Mouse (Mus musculus) midbrain, embryonic 15.5 days (tissue): Measurements from ENCODE around the gene Apold1. TPM values are rescaled to one million over a fixed set of nuclear protein-coding genes. Genes with fewer than 3 reads are reported as not detected.
A peak's percentile ranks its signal among the peaks of the same experiment; 100 is the strongest.

Source experiments
- ATAC-seq: fragments of 200-750 bp; cut with Nextera tagmentation; replicated peaks from 2 replicates; pipeline ENCODE4 v1.8.0; 2017; ENCODE audit warnings: moderate TSS enrichment
- H3K27ac ChIP-seq: fragments of 300-500 bp; sonication (generic); 2 replicates; pipeline ENCODE4 v1.5.1; 2015; ENCODE audit warnings: mild to moderate bottlenecking, inconsistent platforms
- H3K27me3 ChIP-seq: fragments of 300-500 bp; sonication (generic); replicated peaks from 2 replicates; pipeline ENCODE4 v1.6.1; 2015; ENCODE audit warnings: inconsistent platforms
- H3K36me3 ChIP-seq: fragments of 300-500 bp; sonication (generic); replicated peaks from 2 replicates; pipeline ENCODE4 v1.6.1; 2015; ENCODE audit warnings: inconsistent platforms
- H3K4me1 ChIP-seq: fragments of 300-500 bp; sonication (generic); 2 replicates; pipeline ENCODE4 v1.6.1; 2015; ENCODE audit warnings: inconsistent platforms
- H3K4me2 ChIP-seq: fragments of 300-500 bp; sonication (generic); 2 replicates; pipeline ENCODE4 v1.6.1; 2015; ENCODE audit warnings: inconsistent platforms, mild to moderate bottlenecking, moderate library complexity
- H3K4me3 ChIP-seq: fragments of 300-500 bp; sonication (generic); 2 replicates; pipeline ENCODE4 v1.5.1; 2015; ENCODE audit warnings: mild to moderate bottlenecking, inconsistent platforms
- H3K9ac ChIP-seq: fragments of 300-500 bp; sonication (generic); 2 replicates; pipeline ENCODE4 v1.6.1; 2015; ENCODE audit warnings: mild to moderate bottlenecking, inconsistent platforms
- H3K9me3 ChIP-seq: fragments of 300-500 bp; sonication (generic); 2 replicates; pipeline ENCODE4 v1.6.1; 2016; ENCODE audit warnings: inconsistent platforms
- WGBS: fragments of 180-500 bp; shearing (Covaris S2); methylation state at CpG from one replicate; pipeline ENCODE4 v1.1.7; 2015; ENCODE audit warnings: mixed read lengths; 5-methylcytosine and 5-hydroxymethylcytosine counted together
- polyA plus RNA-seq: library from polyadenylated mRNA; unstranded; fragments of >200 nt; fragmentation: Nextera tagmentation; extraction: Ambion mirVana; gene quantifications from 2 replicates; pipeline ENCODE4 v1.2.1, GENCODE M21; 2015

Apold1 gene
- polyA plus RNA-seq, 1 experiment from 2014 or later, result 4.4 TPM

DNA sequence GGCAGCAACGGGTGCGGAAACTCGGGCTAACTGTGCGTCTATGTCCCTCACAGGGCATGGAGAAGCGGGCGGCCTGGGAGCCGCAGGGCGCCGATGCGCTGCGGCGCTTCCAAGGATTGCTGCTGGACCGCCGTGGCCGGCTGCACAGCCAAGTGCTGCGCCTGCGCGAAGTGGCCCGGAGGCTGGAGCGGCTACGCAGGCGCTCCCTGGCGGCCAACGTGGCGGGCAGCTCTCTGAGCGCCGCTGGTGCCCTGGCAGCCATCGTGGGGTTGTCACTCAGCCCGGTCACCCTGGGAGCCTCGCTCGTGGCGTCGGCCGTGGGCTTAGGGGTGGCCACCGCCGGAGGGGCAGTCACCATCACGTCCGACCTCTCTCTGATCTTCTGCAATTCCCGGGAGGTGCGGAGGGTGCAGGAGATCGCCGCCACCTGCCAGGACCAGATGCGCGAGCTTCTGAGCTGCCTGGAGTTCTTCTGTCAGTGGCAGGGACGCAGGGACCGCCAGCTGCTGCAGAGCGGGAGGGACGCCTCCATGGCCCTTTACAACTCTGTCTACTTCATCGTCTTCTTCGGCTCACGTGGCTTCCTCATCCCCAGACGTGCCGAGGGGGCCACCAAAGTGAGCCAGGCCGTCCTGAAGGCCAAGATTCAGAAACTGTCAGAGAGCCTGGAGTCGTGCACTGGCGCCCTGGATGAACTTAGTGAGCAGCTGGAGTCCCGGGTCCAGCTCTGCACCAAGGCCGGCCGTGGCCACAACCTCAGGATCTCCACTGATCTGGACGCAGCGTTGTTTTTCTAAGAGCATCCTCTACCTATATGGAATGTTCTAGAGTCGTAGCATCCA is 2.2 kb downstream of the Apold1 start:
- H3K27me3 ChIP-seq, result no peaks in the 10 kb centered on the region
- no peaks in the 10 kb centered on the region for H3K9me3 ChIP-seq
- H3K4me2 ChIP-seq, result peak overlapping the region; percentile 94
- H3K36me3 ChIP-seq, result no peaks in the 10 kb centered on the region
- peaks cover 21% of the 10 kb centered on the region for H3K4me1 ChIP-seq
- ATAC-seq, result peak; percentile 93
- H3K27ac ChIP-seq, result peak overlapping the region; percentile 72
- H3K4me3 ChIP-seq, result peak overlapping the region; percentile 75
- 2% methylated on average over 62 of the region's 62 CpGs for WGBS
- H3K9ac ChIP-seq, result peak overlapping the region; percentile 82

DNA sequence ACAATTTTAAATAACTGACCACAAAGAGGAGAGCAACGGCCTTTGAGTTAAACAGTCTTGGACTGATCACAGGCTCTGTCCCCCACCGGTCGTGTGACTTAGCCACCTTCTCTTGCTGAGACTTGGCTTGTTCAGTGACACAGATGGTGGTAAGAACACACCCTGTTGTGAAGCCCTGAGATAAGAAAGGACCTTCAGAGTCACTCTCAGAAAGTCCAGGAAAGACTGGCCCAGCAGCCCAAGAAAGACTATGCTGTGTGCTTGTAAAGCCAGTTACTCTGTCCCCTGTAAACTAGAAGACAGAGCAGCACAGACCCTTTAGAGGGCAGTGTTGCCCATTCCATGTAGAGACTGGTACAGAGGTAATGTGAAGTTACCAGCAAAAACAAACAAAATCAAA is 3.2 kb downstream of the Apold1 start:
- WGBS, result 63% methylated on average over 3 of the region's 3 CpGs
- Histone ChIP-seq H3K4me3 (no peak overlapping the region), H3K36me3 (no peaks in the 10 kb centered on the region), H3K9me3 (no peaks in the 10 kb centered on the region), H3K4me2 (no peak overlapping the region), H3K9ac (no peak overlapping the region), H3K27me3 (no peaks in the 10 kb centered on the region), H3K4me1 (peaks cover 21% of the 10 kb centered on the region), H3K27ac (no peak overlapping the region)
- ATAC-seq, result no peak

DNA sequence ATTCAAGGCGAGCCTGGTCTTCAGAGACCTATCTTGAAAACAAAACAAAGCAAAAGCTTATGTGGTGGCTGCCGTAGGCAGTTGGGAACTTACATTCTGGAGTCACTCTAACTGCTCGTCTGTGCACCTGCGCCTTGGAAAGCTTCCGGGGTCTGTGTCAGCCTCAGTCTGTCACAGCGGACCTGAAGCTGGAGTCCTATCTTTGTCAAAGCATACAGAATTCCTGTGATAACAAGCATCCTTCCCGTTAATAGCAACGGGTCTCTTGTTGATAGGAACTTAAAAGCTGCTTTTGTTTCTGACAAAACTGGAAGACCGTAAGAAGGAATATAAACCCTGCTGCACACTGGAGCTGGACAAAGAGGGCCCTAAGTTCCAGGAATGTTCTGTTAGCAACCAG is 6.9 kb downstream of the Apold1 start:
- peaks cover 9% of the 10 kb centered on the region; the same call in 1 of the 2 replicates for H3K4me1 ChIP-seq
- H3K9ac ChIP-seq, result no peak overlapping the region
- WGBS, result 82% methylated on average over 9 of the region's 9 CpGs
- no peak overlapping the region for H3K4me3 ChIP-seq
- H3K9me3 ChIP-seq, result no peaks in the 10 kb centered on the region
- no peaks in the 10 kb centered on the region for H3K27me3 ChIP-seq
- H3K4me2 ChIP-seq, result no peak overlapping the region
- H3K36me3 ChIP-seq, result no peaks in the 10 kb centered on the region
- ATAC-seq, result no peak
- no peak overlapping the region for H3K27ac ChIP-seq

DNA sequence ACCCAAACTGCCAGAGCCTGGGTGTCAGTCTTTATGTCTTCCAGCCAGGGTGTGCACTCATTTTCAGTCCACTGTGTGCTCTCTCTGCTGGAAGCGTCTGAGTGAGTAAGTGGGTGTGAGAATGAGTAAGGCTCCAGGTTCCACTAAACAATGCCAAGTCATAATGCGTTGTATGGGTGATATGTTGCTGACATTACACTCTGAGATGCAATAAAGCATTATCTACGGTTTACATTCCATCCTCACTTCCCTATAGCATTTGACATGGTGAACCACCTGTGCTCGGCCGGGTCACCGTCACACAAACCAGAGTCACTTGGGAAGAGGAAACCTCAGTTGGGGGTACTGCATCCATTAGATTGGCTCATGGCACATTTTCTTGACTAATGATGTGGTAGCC is 9.2 kb downstream of the Apold1 start:
- Histone ChIP-seq H3K27ac (no peak overlapping the region), H3K36me3 (no peaks in the 10 kb centered on the region), H3K27me3 (no peaks in the 10 kb centered on the region), H3K4me3 (no peak overlapping the region), H3K9me3 (no peaks in the 10 kb centered on the region), H3K4me1 (no peaks in the 10 kb centered on the region), H3K9ac (no peak overlapping the region), H3K4me2 (no peak overlapping the region)
- no peak for ATAC-seq
- 92% methylated on average over 6 of the region's 6 CpGs for whole genome bisulfite sequencing

DNA sequence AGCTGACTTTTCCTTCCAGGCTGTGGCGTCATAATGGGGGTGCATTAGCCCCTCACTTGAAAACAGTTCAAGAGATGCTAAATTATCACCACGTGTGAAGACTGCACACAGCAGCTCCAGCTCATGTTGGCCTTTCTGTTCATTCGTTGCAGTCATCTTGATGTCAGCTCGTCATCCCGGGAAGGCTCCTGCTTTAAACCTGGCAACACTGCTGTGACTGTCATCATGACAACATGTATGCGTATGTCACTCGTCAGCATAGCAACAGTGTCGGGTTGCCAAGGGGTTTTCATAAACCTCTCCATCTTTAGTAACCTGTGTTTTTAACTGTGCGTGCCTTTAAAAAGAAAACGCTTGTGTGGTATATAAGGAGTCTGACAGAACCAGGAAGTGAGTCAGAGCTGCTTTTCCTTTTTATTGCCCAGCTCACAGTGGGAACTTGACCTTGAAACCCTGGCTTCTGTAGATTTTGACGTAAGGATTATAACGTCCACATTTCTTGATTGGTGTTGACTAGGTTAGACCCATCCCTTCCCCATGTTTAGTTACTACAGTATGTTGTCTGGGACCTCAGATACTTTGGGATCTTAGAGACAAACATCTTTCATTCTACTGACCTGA is 12.6 kb downstream of the Apold1 start:
- no peaks in the 10 kb centered on the region for H3K36me3 ChIP-seq
- no peak overlapping the region for H3K4me2 ChIP-seq
- no peaks in the 10 kb centered on the region for H3K4me1 ChIP-seq
- ATAC-seq, result no peak; the same call in 1 of the 2 replicates
- WGBS, result 73% methylated on average over 12 of the region's 12 CpGs
- H3K4me3 ChIP-seq, result no peak overlapping the region
- no peaks in the 10 kb centered on the region for H3K9me3 ChIP-seq
- no peaks in the 10 kb centered on the region for H3K27me3 ChIP-seq
- H3K9ac ChIP-seq, result no peak overlapping the region
- H3K27ac ChIP-seq, result no peak overlapping the region

DNA sequence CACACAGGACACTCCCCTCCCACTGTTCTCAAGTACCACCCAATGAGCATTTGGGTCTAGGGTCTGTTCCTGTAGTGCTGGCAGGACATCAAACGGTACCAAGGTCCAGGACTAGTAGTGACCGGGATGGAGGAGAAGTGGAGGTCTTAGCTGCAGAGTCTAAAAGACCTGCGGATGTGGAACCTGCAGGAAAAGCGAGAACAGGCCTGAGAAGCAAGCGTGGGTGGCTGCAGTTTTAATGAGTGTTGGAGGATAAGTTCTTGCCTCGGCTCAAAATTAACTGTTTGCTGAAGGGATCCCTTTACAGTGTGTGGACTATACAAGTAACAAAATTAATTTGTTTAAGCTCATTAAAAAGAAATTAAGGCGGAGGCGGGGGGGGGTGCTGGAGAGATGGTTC is 13.5 kb downstream of the Apold1 start:
- H3K4me3 ChIP-seq, result no peak overlapping the region
- H3K36me3 ChIP-seq, result no peaks in the 10 kb centered on the region
- no peak overlapping the region for H3K27ac ChIP-seq
- H3K4me1 ChIP-seq, result no peaks in the 10 kb centered on the region
- H3K9me3 ChIP-seq, result no peaks in the 10 kb centered on the region
- no peaks in the 10 kb centered on the region for H3K27me3 ChIP-seq
- 82% methylated on average over 8 of the region's 8 CpGs for WGBS
- H3K4me2 ChIP-seq, result no peak overlapping the region
- no peak overlapping the region for H3K9ac ChIP-seq
- 0 out of 2 replicates have a peak, but pooled peaks have one; percentile 17 for ATAC-seq

GRCm38 (mm10) chr6:134996918-134997317 is 15.4 kb downstream of the Apold1 start:
- Histone ChIP-seq H3K9ac (no peak overlapping the region), H3K27ac (no peak overlapping the region), H3K27me3 (no peaks in the 10 kb centered on the region), H3K36me3 (no peaks in the 10 kb centered on the region), H3K4me1 (no peaks in the 10 kb centered on the region), H3K4me3 (no peak overlapping the region), H3K9me3 (no peaks in the 10 kb centered on the region), H3K4me2 (no peak overlapping the region)
- ATAC-seq, result no peak
- 81% methylated on average over 2 of the region's 2 CpGs for WGBS

GRCm38 (mm10) chr6:134998076-134998475 is 16.6 kb downstream of the Apold1 start:
- no peak overlapping the region for H3K4me2 ChIP-seq
- H3K27me3 ChIP-seq, result no peaks in the 10 kb centered on the region
- H3K36me3 ChIP-seq, result no peaks in the 10 kb centered on the region
- H3K9me3 ChIP-seq, result no peaks in the 10 kb centered on the region
- ATAC-seq, result no peak
- H3K4me1 ChIP-seq, result no peaks in the 10 kb centered on the region
- WGBS, result 91% methylated on average over 8 of the region's 8 CpGs
- no peak overlapping the region for H3K4me3 ChIP-seq
- H3K27ac ChIP-seq, result no peak overlapping the region
- H3K9ac ChIP-seq, result no peak overlapping the region

DNA sequence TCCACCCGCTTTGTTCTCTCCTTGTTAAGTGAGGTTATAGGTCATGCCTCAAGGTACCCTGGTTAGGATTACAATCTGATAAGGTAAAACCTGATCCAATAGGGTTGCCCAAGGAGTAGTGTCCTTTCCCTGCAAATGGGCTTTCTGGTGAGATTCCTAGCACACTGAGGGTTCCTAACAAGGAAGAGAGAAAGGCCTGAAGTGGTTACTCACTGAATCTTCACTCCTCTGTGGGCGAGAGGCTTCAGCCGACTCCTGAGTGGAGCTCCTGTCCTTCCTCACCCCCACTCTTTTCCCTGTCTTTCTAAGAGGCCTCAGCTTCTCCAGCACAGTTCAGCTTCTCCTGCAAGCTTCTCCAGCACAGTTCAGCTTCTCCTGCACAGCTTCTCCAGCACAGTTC is 17.3 kb downstream of the Apold1 start:
- 93% methylated on average over 3 of the region's 3 CpGs for WGBS
- no peaks in the 10 kb centered on the region for H3K4me1 ChIP-seq
- H3K27ac ChIP-seq, result no peak overlapping the region
- no peak for ATAC-seq
- H3K27me3 ChIP-seq, result no peaks in the 10 kb centered on the region
- no peak overlapping the region for H3K4me2 ChIP-seq
- no peaks in the 10 kb centered on the region for H3K9me3 ChIP-seq
- H3K4me3 ChIP-seq, result no peak overlapping the region
- no peaks in the 10 kb centered on the region for H3K36me3 ChIP-seq
- no peak overlapping the region for H3K9ac ChIP-seq

DNA sequence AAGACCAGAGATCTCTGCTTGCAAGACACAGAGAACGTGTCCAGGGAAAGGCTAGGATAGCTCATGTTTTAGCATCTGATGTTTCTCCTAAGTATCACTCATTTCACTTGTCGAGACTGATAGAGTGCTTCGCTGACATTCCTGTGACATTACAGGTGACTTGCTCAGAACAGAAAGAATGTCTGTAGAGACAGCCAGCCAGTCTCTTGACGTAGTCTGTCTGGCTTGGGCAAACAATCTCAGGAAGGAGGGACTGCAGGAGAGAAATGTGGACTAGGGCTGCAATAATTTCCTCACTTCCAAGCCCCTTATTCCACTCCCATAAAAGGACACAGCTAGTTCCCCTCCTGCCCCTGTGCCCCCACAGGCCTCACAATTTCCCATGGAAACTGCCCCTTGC is 18.8 kb downstream of the Apold1 start:
- no peaks in the 10 kb centered on the region for H3K36me3 ChIP-seq
- ATAC-seq, result no peak

DNA sequence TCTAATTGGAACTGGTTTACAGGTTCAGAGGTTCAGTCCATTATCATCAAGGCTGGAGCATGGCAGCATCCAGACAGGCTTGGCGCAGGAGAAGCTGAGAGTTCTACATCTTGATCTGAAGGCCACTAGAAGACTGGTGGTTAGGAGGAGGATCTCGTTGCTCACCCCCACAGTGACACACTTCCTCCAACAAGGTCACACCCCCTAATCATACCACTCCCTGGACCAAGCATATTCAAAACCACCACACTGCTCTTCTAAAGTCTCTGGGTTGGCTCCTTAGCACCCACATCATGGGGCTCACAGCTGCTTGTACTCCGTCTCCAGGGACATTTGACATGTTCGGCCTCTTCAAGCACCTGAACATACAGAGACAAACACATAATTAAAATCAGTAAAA is 20.5 kb downstream of the Apold1 start:
- no peak for ATAC-seq
- no peaks in the 10 kb centered on the region for H3K27me3 ChIP-seq
- 87% methylated on average over 4 of the region's 4 CpGs for WGBS
- no peaks in the 10 kb centered on the region for H3K4me1 ChIP-seq
- no peak overlapping the region for H3K4me2 ChIP-seq
- H3K4me3 ChIP-seq, result no peak overlapping the region
- no peak overlapping the region for H3K27ac ChIP-seq
- no peaks in the 10 kb centered on the region for H3K9me3 ChIP-seq
- no peaks in the 10 kb centered on the region for H3K36me3 ChIP-seq
- H3K9ac ChIP-seq, result no peak overlapping the region

More for the DNA sequence above, 18.8 kb downstream of the Apold1 start:
- Histone ChIP-seq H3K27me3 (no peaks in the 10 kb centered on the region), H3K4me1 (no peaks in the 10 kb centered on the region), H3K27ac (no peak overlapping the region), H3K4me2 (no peak overlapping the region), H3K4me3 (no peak overlapping the region), H3K9ac (no peak overlapping the region), H3K9me3 (no peaks in the 10 kb centered on the region)
- WGBS, result 79% methylated on average over 4 of the region's 4 CpGs

DNA sequence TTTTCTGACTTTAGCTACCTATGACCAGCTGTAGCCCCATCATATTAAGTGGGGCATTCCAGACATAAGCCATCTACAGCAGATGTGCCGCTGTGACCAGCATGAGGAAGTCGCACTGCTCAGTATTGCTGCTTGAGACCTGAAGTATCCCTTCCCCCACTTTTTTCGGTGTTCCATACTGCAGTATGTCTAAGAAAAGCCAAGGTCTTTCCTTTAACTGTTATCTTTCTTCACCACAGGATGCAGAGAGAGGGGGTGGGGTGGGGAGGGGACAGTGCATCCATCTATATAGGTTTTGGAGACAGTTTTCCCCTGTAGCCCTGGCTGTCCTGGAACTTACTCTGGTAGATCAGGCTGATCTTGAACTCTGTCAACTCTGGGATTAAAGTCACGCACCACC is 24.9 kb downstream of the Apold1 start:
- H3K4me3 ChIP-seq, result no peak overlapping the region
- H3K9me3 ChIP-seq, result no peaks in the 10 kb centered on the region
- no peak for ATAC-seq
- H3K9ac ChIP-seq, result no peak overlapping the region
- no peak overlapping the region for H3K27ac ChIP-seq
- 88% methylated on average over 4 of the region's 4 CpGs for WGBS
- no peaks in the 10 kb centered on the region for H3K27me3 ChIP-seq
- H3K36me3 ChIP-seq, result no peaks in the 10 kb centered on the region
- H3K4me1 ChIP-seq, result no peaks in the 10 kb centered on the region; the same call in 1 of the 2 replicates
- no peak overlapping the region for H3K4me2 ChIP-seq
